Mouse (Mus musculus): ENCODE data around the gene Borcs6.

- no peak for TF ChIP-seq POLR2A (IDR thresholded peaks at IDR 0.05; ENCODE audit: borderline replicate concordance, extremely low read depth, insufficient read depth, insufficient read length, poor library complexity, severe bottlenecking)
- TF ChIP-seq CTCF (IDR thresholded peaks at IDR 0.05; ENCODE audit: borderline replicate concordance, extremely low read depth, insufficient read depth, insufficient read length), result no peak
Measured at GRCm38 (mm10) chr11:69096360-69096986, 37.0 kb downstream of the Borcs6 start.

Data from brain, embryonic 14.5 days (tissue).